ENCODE assay signal across 8 mouse cellular contexts in genomic region chr7:29155196-29155837, GRCm38 (mm10). TPM values are rescaled to one million over a fixed set of nuclear protein-coding genes. Genes with fewer than 3 reads are reported as not detected.
DNase-seq lines count a peak whose midpoint lies in the region; ATAC-seq lines count a peak whose summit lies in the region.

No protein-coding gene starts in this region.

- peak overlapping the region; percentile 80 for H3K9ac ChIP-seq in forebrain, embryonic 13.5 days
- peak overlapping the region; percentile 76 for H3K9ac ChIP-seq in liver, embryonic 16.5 days (ENCODE audit: low read depth, low read length)
- peak overlapping the region; percentile 74 for H3K9ac ChIP-seq in neural tube, embryonic 15.5 days (replicated peaks)

- H3K27me3 ChIP-seq in forebrain, embryonic 13.5 days: peaks cover 25% of the 10 kb centered on the region
- H3K27me3 ChIP-seq in liver, embryonic 16.5 days (ENCODE audit: control insufficient read depth, insufficient read depth, low read depth, low read length): peaks cover 11% of the 10 kb centered on the region
- peaks cover 8% of the 10 kb centered on the region; the same call in 1 of the 2 replicates for H3K27me3 ChIP-seq in neural tube, embryonic 15.5 days (replicated peaks)

- peak overlapping the region; percentile 98 for H3K4me2 ChIP-seq in forebrain, embryonic 13.5 days
- peak overlapping the region; percentile 97 for H3K4me2 ChIP-seq in liver, embryonic 16.5 days (ENCODE audit: low read depth, low read length)
- peak overlapping the region; percentile 78 for H3K4me2 ChIP-seq in neural tube, embryonic 15.5 days

- 8% methylated on average over 37 of the region's 37 CpGs for WGBS in forebrain, embryonic 13.5 days
- WGBS in large intestine, adult 2 months: 8% methylated on average over 37 of the region's 37 CpGs
- 9% methylated on average over 34 of the region's 37 CpGs for WGBS in liver, embryonic 16.5 days (ENCODE audit: insufficient replicate concordance)
- WGBS in neural tube, embryonic 15.5 days: 7% methylated on average over 33 of the region's 37 CpGs

- peak; percentile 79 for ATAC-seq in cerebellum, adult (ENCODE audit: insufficient number of reproducible peaks, low FRiP score, low TSS enrichment)
- ATAC-seq in forebrain, embryonic 13.5 days: peak; percentile 93
- peak; percentile 88 for ATAC-seq in liver, embryonic 16.5 days (ENCODE audit: low read depth)
- ATAC-seq in neural tube, embryonic 15.5 days (ENCODE audit: low FRiP score): peak; percentile 94

- peak; percentile 91 for DNase-seq in ES-CJ7 (ENCODE audit: low read depth, low spot score)
- DNase-seq in heart, postnatal 10 days: peak; percentile 88 to 91
- DNase-seq in large intestine, adult 2 months (ENCODE audit: low read depth, low spot score): peak; percentile 70
- peak; percentile 96 for DNase-seq in testis, postnatal 10 days (ENCODE audit: low spot score)

- peak overlapping the region; percentile 75 for H3K4me3 ChIP-seq in forebrain, embryonic 13.5 days
- H3K4me3 ChIP-seq in liver, embryonic 16.5 days (ENCODE audit: low read depth, low read length): peak overlapping the region; percentile 81
- peak overlapping the region; percentile 94 for H3K4me3 ChIP-seq in neural tube, embryonic 15.5 days (replicated peaks)

- H3K36me3 ChIP-seq in forebrain, embryonic 13.5 days (ENCODE audit: poor library complexity, severe bottlenecking): no peaks in the 10 kb centered on the region
- H3K36me3 ChIP-seq in liver, embryonic 16.5 days (ENCODE audit: control insufficient read depth, insufficient read depth): peaks cover 3% of the 10 kb centered on the region; the same call in 1 of the 2 replicates
- H3K36me3 ChIP-seq in neural tube, embryonic 15.5 days: 0 out of 2 replicates have a peak, but pooled peaks cover 5% of the 10 kb centered on the region

- peaks cover 10% of the 10 kb centered on the region for H3K4me1 ChIP-seq in forebrain, embryonic 13.5 days
- H3K4me1 ChIP-seq in liver, embryonic 16.5 days (ENCODE audit: control insufficient read depth, low read depth, low read length): peaks cover 9% of the 10 kb centered on the region
- peaks cover 15% of the 10 kb centered on the region for H3K4me1 ChIP-seq in neural tube, embryonic 15.5 days

- H3K9me3 ChIP-seq in forebrain, embryonic 13.5 days (replicated peaks): no peaks in the 10 kb centered on the region
- peaks cover 3% of the 10 kb centered on the region; the same call in 1 of the 2 replicates for H3K9me3 ChIP-seq in liver, embryonic 16.5 days (replicated peaks; ENCODE audit: control insufficient read depth, low read length)
- H3K9me3 ChIP-seq in neural tube, embryonic 15.5 days (replicated peaks): no peaks in the 10 kb centered on the region

- H3K27ac ChIP-seq in forebrain, embryonic 13.5 days: peak overlapping the region; percentile 90
- H3K27ac ChIP-seq in liver, embryonic 16.5 days (ENCODE audit: low read length): peak overlapping the region; percentile 34
- peak overlapping the region; percentile 86 for H3K27ac ChIP-seq in neural tube, embryonic 15.5 days (replicated peaks)

- intact Hi-C loops in heart, postnatal 10 days (cut with DNase I): no loop called here

RNA-seq across cellular contexts. Expression of gene Fam98c, which starts 0.7 kb away (rescaled TPM):
- polyA plus RNA-seq in forebrain, embryonic 13.5 days (2015; fragmentation: Nextera tagmentation; extraction: Ambion mirVana): 14.1 and 15.9 TPM in 2 replicates
- total RNA-seq in heart, postnatal 10 days (2021): 10 to 100 TPM; 13.7 to 15.4 TPM
- 115 and 131 TPM in 2 replicates for polyA plus RNA-seq in large intestine, adult 2 months (2012; rRNA removed)
- 3.8 and 4.9 TPM in 2 replicates for polyA plus RNA-seq in liver, embryonic 16.5 days (2015; fragmentation: Nextera tagmentation; extraction: Ambion mirVana)
- 51.2 and 53.1 TPM in 2 replicates for polyA plus RNA-seq in neural tube, embryonic 15.5 days (2015; fragmentation: Nextera tagmentation; extraction: Ambion mirVana)

RNA-seq across cellular contexts. Expression of gene Ggn, which starts 14.7 kb away (rescaled TPM):
- 0.38 and 0.65 TPM in 2 replicates for polyA plus RNA-seq in forebrain, embryonic 13.5 days (2015; fragmentation: Nextera tagmentation; extraction: Ambion mirVana)
- under 1 TPM; 0.55 to 0.57 TPM for total RNA-seq in heart, postnatal 10 days (2021)
- polyA plus RNA-seq in large intestine, adult 2 months (2012; rRNA removed): 0.40 and 0.47 TPM in 2 replicates
- 0.09 TPM in 1 of 2 replicates, not detected in the other for polyA plus RNA-seq in liver, embryonic 16.5 days (2015; fragmentation: Nextera tagmentation; extraction: Ambion mirVana)
- 0.46 and 1.0 TPM in 2 replicates for polyA plus RNA-seq in neural tube, embryonic 15.5 days (2015; fragmentation: Nextera tagmentation; extraction: Ambion mirVana)

RNA-seq across cellular contexts. Expression of gene Spred3, which starts 14.9 kb away (rescaled TPM):
- 5.6 and 6.5 TPM in 2 replicates for polyA plus RNA-seq in forebrain, embryonic 13.5 days (2015; fragmentation: Nextera tagmentation; extraction: Ambion mirVana)
- total RNA-seq in heart, postnatal 10 days (2021): 1 to 10 TPM; 1.9 to 2.2 TPM
- 1.1 and 1.8 TPM in 2 replicates for polyA plus RNA-seq in large intestine, adult 2 months (2012; rRNA removed)
- polyA plus RNA-seq in liver, embryonic 16.5 days (2015; fragmentation: Nextera tagmentation; extraction: Ambion mirVana): 0.19 and 0.25 TPM in 2 replicates
- 10.5 and 11.7 TPM in 2 replicates for polyA plus RNA-seq in neural tube, embryonic 15.5 days (2015; fragmentation: Nextera tagmentation; extraction: Ambion mirVana)

RNA-seq across cellular contexts. Expression of gene Rasgrp4, which starts 20.7 kb away (rescaled TPM):
- 0.48 and 0.57 TPM in 2 replicates for polyA plus RNA-seq in forebrain, embryonic 13.5 days (2015; fragmentation: Nextera tagmentation; extraction: Ambion mirVana)
- total RNA-seq in heart, postnatal 10 days (2021): 1 to 10 TPM; 1.1 to 2.1 TPM
- polyA plus RNA-seq in large intestine, adult 2 months (2012; rRNA removed): 2.1 and 2.9 TPM in 2 replicates
- polyA plus RNA-seq in liver, embryonic 16.5 days (2015; fragmentation: Nextera tagmentation; extraction: Ambion mirVana): 1.2 and 1.4 TPM in 2 replicates
- 0.79 and 0.80 TPM in 2 replicates for polyA plus RNA-seq in neural tube, embryonic 15.5 days (2015; fragmentation: Nextera tagmentation; extraction: Ambion mirVana)

RNA-seq across cellular contexts. Expression of gene Psmd8, which starts 25.2 kb away (rescaled TPM):
- polyA plus RNA-seq in forebrain, embryonic 13.5 days (2015; fragmentation: Nextera tagmentation; extraction: Ambion mirVana): 292 and 296 TPM in 2 replicates
- total RNA-seq in heart, postnatal 10 days (2021): 100 to 1,000 TPM; 173 to 179 TPM
- 201 and 229 TPM in 2 replicates for polyA plus RNA-seq in large intestine, adult 2 months (2012; rRNA removed)
- 106 and 111 TPM in 2 replicates for polyA plus RNA-seq in liver, embryonic 16.5 days (2015; fragmentation: Nextera tagmentation; extraction: Ambion mirVana)
- polyA plus RNA-seq in neural tube, embryonic 15.5 days (2015; fragmentation: Nextera tagmentation; extraction: Ambion mirVana): 266 and 278 TPM in 2 replicates

Comparison
In these comparisons a context has a peak if more than half of its experiments do, and no peak if none do; other contexts are left out.
1. Peak in every context shown above with its lines: DNase-seq, ATAC-seq, H3K4me3 ChIP-seq and H3K27ac ChIP-seq.
2. H3K27ac ChIP-seq: peak in every context shown above with its lines; median percentile 90 in forebrain, embryonic 13.5 days; 86 in neural tube, embryonic 15.5 days; 34 in liver, embryonic 16.5 days.